Mouse (Mus musculus): Measurements from ENCODE around the gene Sned1. TPM values are rescaled to one million over a fixed set of nuclear protein-coding genes. Genes with fewer than 3 reads are reported as not detected.

The Sned1 gene
- polyA plus RNA-seq, 1 experiment from 2014 or later = 3.0 TPM

- no peak overlapping the region for H3K27ac ChIP-seq (ENCODE audit: low read depth, low read length)
- H3K4me3 ChIP-seq (ENCODE audit: low read depth, low read length) = no peak overlapping the region
- H3K9me3 ChIP-seq (replicated peaks; ENCODE audit: control insufficient read depth, low read length) = no peaks in the 10 kb centered on the region
- H3K36me3 ChIP-seq (ENCODE audit: control insufficient read depth, insufficient read depth, low read length) = peaks cover 16% of the 10 kb centered on the region
- no peaks in the 10 kb centered on the region; the same call in 1 of the 2 replicates for H3K4me1 ChIP-seq (ENCODE audit: control insufficient read depth, insufficient read depth, low read length)
- H3K27me3 ChIP-seq (ENCODE audit: control insufficient read depth, insufficient read depth, low read length) = no peaks in the 10 kb centered on the region
- H3K4me2 ChIP-seq = no peak overlapping the region
- no peak overlapping the region for H3K9ac ChIP-seq (ENCODE audit: low read depth, low read length)
- no peak for ATAC-seq (replicated peaks; ENCODE audit: insufficient number of reproducible peaks, low FRiP score, low TSS enrichment)
- WGBS (ENCODE audit: insufficient replicate concordance) = 82% methylated on average over 3 of the region's 3 CpGs
Observed at GRCm38 (mm10) chr1:93300578-93300977, 64.9 kb downstream of the Sned1 start.

GRCm38 (mm10) chr1:93305581-93306337, 70.1 kb downstream of the Sned1 start, which contains the start of gene Mterf4:
Gene Mterf4, minus strand, starts transcription at chr1:93305915.
- peak; percentile 68 for ATAC-seq (replicated peaks; ENCODE audit: insufficient number of reproducible peaks, low FRiP score, low TSS enrichment)
- Histone ChIP-seq H3K36me3 (ENCODE audit: control insufficient read depth, insufficient read depth, low read length) (peaks cover 11% of the 10 kb centered on the region; the same call in 1 of the 2 replicates), H3K27ac (ENCODE audit: low read depth, low read length) (no peak within 1 kb of the TSS; the same call in 1 of the 2 replicates)

GRCm38 (mm10) chr1:93323973-93324372, 88.3 kb downstream of the Sned1 start:
- no peak for ATAC-seq (replicated peaks; ENCODE audit: insufficient number of reproducible peaks, low FRiP score, low TSS enrichment)
- Histone ChIP-seq H3K27me3 (ENCODE audit: control insufficient read depth, insufficient read depth, low read length) (no peaks in the 10 kb centered on the region), H3K27ac (ENCODE audit: low read depth, low read length) (no peak overlapping the region), H3K9ac (ENCODE audit: low read depth, low read length) (no peak overlapping the region), H3K9me3 (replicated peaks; ENCODE audit: control insufficient read depth, low read length) (no peaks in the 10 kb centered on the region), H3K4me1 (ENCODE audit: control insufficient read depth, insufficient read depth, low read length) (no peaks in the 10 kb centered on the region), H3K36me3 (ENCODE audit: control insufficient read depth, insufficient read depth, low read length) (peaks cover 21% of the 10 kb centered on the region), H3K4me2 (no peak overlapping the region), H3K4me3 (ENCODE audit: low read depth, low read length) (no peak overlapping the region)
- 87% methylated on average over 6 of the region's 6 CpGs for WGBS (ENCODE audit: insufficient replicate concordance)

More at GRCm38 (mm10) chr1:93305581-93306337, 70.1 kb downstream of the Sned1 start, which contains the start of gene Mterf4:
- WGBS (ENCODE audit: insufficient replicate concordance) = 7% methylated on average over 36 of the region's 36 CpGs
- no peaks in the 10 kb centered on the region; the same call in 1 of the 2 replicates for H3K4me1 ChIP-seq (ENCODE audit: control insufficient read depth, insufficient read depth, low read length)
- no peaks in the 10 kb centered on the region for H3K9me3 ChIP-seq (replicated peaks; ENCODE audit: control insufficient read depth, low read length)
- no peaks in the 10 kb centered on the region for H3K27me3 ChIP-seq (ENCODE audit: control insufficient read depth, insufficient read depth, low read length)
- H3K4me3 ChIP-seq (ENCODE audit: low read depth, low read length) = peak within 1 kb of the TSS; percentile 91
- H3K4me2 ChIP-seq = peak within 1 kb of the TSS; percentile 84
- peak within 1 kb of the TSS; percentile 93 for H3K9ac ChIP-seq (ENCODE audit: low read depth, low read length)

- H3K4me2 ChIP-seq = no peak overlapping the region
- H3K4me1 ChIP-seq (ENCODE audit: control insufficient read depth, insufficient read depth, low read length) = no peaks in the 10 kb centered on the region
- whole genome bisulfite sequencing (ENCODE audit: insufficient replicate concordance) = 89% methylated on average over 3 of the region's 3 CpGs
- H3K4me3 ChIP-seq (ENCODE audit: low read depth, low read length) = no peak overlapping the region
- ATAC-seq (replicated peaks; ENCODE audit: insufficient number of reproducible peaks, low FRiP score, low TSS enrichment) = no peak
- peaks cover 16% of the 10 kb centered on the region for H3K36me3 ChIP-seq (ENCODE audit: control insufficient read depth, insufficient read depth, low read length)
- no peaks in the 10 kb centered on the region for H3K9me3 ChIP-seq (replicated peaks; ENCODE audit: control insufficient read depth, low read length)
- H3K27me3 ChIP-seq (ENCODE audit: control insufficient read depth, insufficient read depth, low read length) = no peaks in the 10 kb centered on the region
- H3K9ac ChIP-seq (ENCODE audit: low read depth, low read length) = no peak overlapping the region
- H3K27ac ChIP-seq (ENCODE audit: low read depth, low read length) = no peak overlapping the region
Observed at GRCm38 (mm10) chr1:93326446-93326845, 90.8 kb downstream of the Sned1 start.

- Histone ChIP-seq H3K4me2 (no peak overlapping the region), H3K27ac (ENCODE audit: low read depth, low read length) (no peak overlapping the region), H3K36me3 (ENCODE audit: control insufficient read depth, insufficient read depth, low read length) (0 out of 2 replicates have a peak, but pooled peaks cover 6% of the 10 kb centered on the region), H3K4me1 (ENCODE audit: control insufficient read depth, insufficient read depth, low read length) (no peaks in the 10 kb centered on the region), H3K9me3 (replicated peaks; ENCODE audit: control insufficient read depth, low read length) (no peaks in the 10 kb centered on the region), H3K4me3 (ENCODE audit: low read depth, low read length) (no peak overlapping the region), H3K9ac (ENCODE audit: low read depth, low read length) (no peak overlapping the region), H3K27me3 (ENCODE audit: control insufficient read depth, insufficient read depth, low read length) (no peaks in the 10 kb centered on the region)
- ATAC-seq (replicated peaks; ENCODE audit: insufficient number of reproducible peaks, low FRiP score, low TSS enrichment) = no peak
- 71% methylated on average over 2 of the region's 2 CpGs for WGBS (ENCODE audit: insufficient replicate concordance)
Observed at GRCm38 (mm10) chr1:93334621-93335020, 99.0 kb downstream of the Sned1 start.

GRCm38 (mm10) chr1:93342648-93343503, 107.2 kb downstream of the Sned1 start, which contains the start of the genes Ppp1r7 and Pask:
Gene Ppp1r7, plus strand, starts transcription at chr1:93342854.
Gene Pask, minus strand, starts transcription at chr1:93343482.
- H3K27me3 ChIP-seq (ENCODE audit: control insufficient read depth, insufficient read depth, low read length) = no peaks in the 10 kb centered on the region
- under 1% methylated on average over 63 of the region's 63 CpGs for WGBS (ENCODE audit: insufficient replicate concordance)
- H3K27ac ChIP-seq (ENCODE audit: low read depth, low read length) = peak within 1 kb of the TSS; percentile 46; the same call in 1 of the 2 replicates
- H3K36me3 ChIP-seq (ENCODE audit: control insufficient read depth, insufficient read depth, low read length) = no peaks in the 10 kb centered on the region
- ATAC-seq (replicated peaks; ENCODE audit: insufficient number of reproducible peaks, low FRiP score, low TSS enrichment) = peak; percentile 96
- H3K4me2 ChIP-seq = peak within 1 kb of the TSS; percentile 84
- peak within 1 kb of the TSS; percentile 85 for H3K9ac ChIP-seq (ENCODE audit: low read depth, low read length)
- peak within 1 kb of the TSS; percentile 87 for H3K4me3 ChIP-seq (ENCODE audit: low read depth, low read length)
- peaks cover 5% of the 10 kb centered on the region for H3K4me1 ChIP-seq (ENCODE audit: control insufficient read depth, insufficient read depth, low read length)
- H3K9me3 ChIP-seq (replicated peaks; ENCODE audit: control insufficient read depth, low read length) = no peaks in the 10 kb centered on the region

- H3K36me3 ChIP-seq (ENCODE audit: control insufficient read depth, insufficient read depth, low read length) = no peaks in the 10 kb centered on the region
- under 1% methylated on average over 39 of the region's 39 CpGs for WGBS (ENCODE audit: insufficient replicate concordance)
- H3K27me3 ChIP-seq (ENCODE audit: control insufficient read depth, insufficient read depth, low read length) = no peaks in the 10 kb centered on the region
- peak overlapping the region; percentile 85 for H3K9ac ChIP-seq (ENCODE audit: low read depth, low read length)
- H3K27ac ChIP-seq (ENCODE audit: low read depth, low read length) = no peak overlapping the region
- H3K9me3 ChIP-seq (replicated peaks; ENCODE audit: control insufficient read depth, low read length) = no peaks in the 10 kb centered on the region
- H3K4me2 ChIP-seq = peak overlapping the region; percentile 84
- H3K4me1 ChIP-seq (ENCODE audit: control insufficient read depth, insufficient read depth, low read length) = peaks cover 5% of the 10 kb centered on the region
- H3K4me3 ChIP-seq (ENCODE audit: low read depth, low read length) = peak overlapping the region; percentile 87
- ATAC-seq (replicated peaks; ENCODE audit: insufficient number of reproducible peaks, low FRiP score, low TSS enrichment) = peak; percentile 93
Observed at GRCm38 (mm10) chr1:93343504-93344047, 107.9 kb downstream of the Sned1 start.

GRCm38 (mm10) chr1:93347176-93347575, 111.5 kb downstream of the Sned1 start:
- peaks cover 11% of the 10 kb centered on the region for H3K36me3 ChIP-seq (ENCODE audit: control insufficient read depth, insufficient read depth, low read length)
- H3K4me1 ChIP-seq (ENCODE audit: control insufficient read depth, insufficient read depth, low read length) = peaks cover 5% of the 10 kb centered on the region
- no peaks in the 10 kb centered on the region for H3K27me3 ChIP-seq (ENCODE audit: control insufficient read depth, insufficient read depth, low read length)
- 91% methylated on average over 5 of the region's 5 CpGs for WGBS (ENCODE audit: insufficient replicate concordance)
- H3K9me3 ChIP-seq (replicated peaks; ENCODE audit: control insufficient read depth, low read length) = no peaks in the 10 kb centered on the region
- H3K27ac ChIP-seq (ENCODE audit: low read depth, low read length) = no peak overlapping the region
- ATAC-seq (replicated peaks; ENCODE audit: insufficient number of reproducible peaks, low FRiP score, low TSS enrichment) = no peak
- H3K9ac ChIP-seq (ENCODE audit: low read depth, low read length) = no peak overlapping the region
- no peak overlapping the region for H3K4me2 ChIP-seq
- H3K4me3 ChIP-seq (ENCODE audit: low read depth, low read length) = no peak overlapping the region

All from heart, embryonic 11.5 days (tissue).